Mouse (Mus musculus) liver, adult (tissue): ENCODE data around the gene Gm45521.
A peak's percentile ranks its signal among the peaks of the same experiment; 100 is the strongest.

Source experiments
- GATA4 ChIP-seq: IDR thresholded peaks from 2 replicates; pipeline ENCODE4 v1.6.1; 2014; ENCODE audit warnings: mild to moderate bottlenecking, low read length; ENCODE audit not compliant: insufficient replicate concordance

Gm45521 gene

GRCm38 (mm10) chr14:7941413-7941812 is 15.7 kb upstream of the Gm45521 start:
- no peak for TF ChIP-seq GATA4

- TF ChIP-seq GATA4, result no peak
These were observed 13.8 kb upstream of the Gm45521 start for GRCm38 (mm10) chr14:7943101-7943800.

GRCm38 (mm10) chr14:7943801-7944135 is 13.3 kb upstream of the Gm45521 start:
- TF ChIP-seq GATA4, result no peak

- TF ChIP-seq GATA4, result no peak
These were observed 12.6 kb upstream of the Gm45521 start for GRCm38 (mm10) chr14:7944349-7945039.

GRCm38 (mm10) chr14:7945261-7945660 is 11.8 kb upstream of the Gm45521 start:
- TF ChIP-seq GATA4, result no peak

GRCm38 (mm10) chr14:7951234-7951633 is 5.9 kb upstream of the Gm45521 start:
- TF ChIP-seq GATA4, result no peak

GRCm38 (mm10) chr14:7952610-7953254 is 4.4 kb upstream of the Gm45521 start:
- TF ChIP-seq GATA4, result peak; percentile 92; the same call in 1 of the 2 replicates

GRCm38 (mm10) chr14:7954071-7954471 is 3.0 kb upstream of the Gm45521 start:
- TF ChIP-seq GATA4, result no peak

GRCm38 (mm10) chr14:7956427-7956826 is 661 bp upstream of the Gm45521 start:
- no peak for TF ChIP-seq GATA4

- no peak for TF ChIP-seq GATA4
These were observed 3.5 kb downstream of the Gm45521 start for GRCm38 (mm10) chr14:7960616-7961015.

GRCm38 (mm10) chr14:7961714-7962113 is 4.6 kb downstream of the Gm45521 start:
- TF ChIP-seq GATA4, result no peak

GRCm38 (mm10) chr14:7962626-7963025 is 5.5 kb downstream of the Gm45521 start:
- TF ChIP-seq GATA4, result no peak

GRCm38 (mm10) chr14:7963160-7963559 is 6.1 kb downstream of the Gm45521 start:
- no peak for TF ChIP-seq GATA4

GRCm38 (mm10) chr14:7964219-7964889 is 7.3 kb downstream of the Gm45521 start:
- TF ChIP-seq GATA4, result no peak

- no peak for TF ChIP-seq GATA4
These were observed 14.9 kb downstream of the Gm45521 start for GRCm38 (mm10) chr14:7971889-7972493.
